Mouse (Mus musculus): ENCODE data around the gene Glt6d1.

Gene Glt6d1

GRCm38 (mm10) chr2:25789092-25789491, 26.6 kb downstream of the Glt6d1 start:
- DNase-seq: no peak

- DNase-seq: no peak
Measured at GRCm38 (mm10) chr2:25785573-25786322, 29.9 kb downstream of the Glt6d1 start.

GRCm38 (mm10) chr2:25781957-25782356, 33.7 kb downstream of the Glt6d1 start, which contains the start of gene Gm13539:
Gm13539 (plus strand) TSS chr2:25782257.
- DNase-seq: no peak

- DNase-seq: no peak
Measured at GRCm38 (mm10) chr2:25780921-25781320, 34.7 kb downstream of the Glt6d1 start.

- no peak for DNase-seq
Measured at GRCm38 (mm10) chr2:25779076-25779475, 36.6 kb downstream of the Glt6d1 start.

- DNase-seq: no peak
Measured at GRCm38 (mm10) chr2:25776717-25777116, 38.9 kb downstream of the Glt6d1 start, which contains the start of gene Lcn11. Lcn11 (plus strand) TSS chr2:25777017.

- no peak for DNase-seq
Measured at GRCm38 (mm10) chr2:25775991-25776390, 39.7 kb downstream of the Glt6d1 start.

GRCm38 (mm10) chr2:25774640-25775039, 41.0 kb downstream of the Glt6d1 start:
- no peak for DNase-seq

- no peak for DNase-seq
Measured at GRCm38 (mm10) chr2:25773507-25773906, 42.1 kb downstream of the Glt6d1 start.

- no peak for DNase-seq
Measured at GRCm38 (mm10) chr2:25767764-25768163, 47.9 kb downstream of the Glt6d1 start.

GRCm38 (mm10) chr2:25765269-25765668, 50.4 kb downstream of the Glt6d1 start, which contains the start of gene Lcn3:
Lcn3 (plus strand) TSS chr2:25765569.
- no peak for DNase-seq

GRCm38 (mm10) chr2:25758064-25758625, 57.5 kb downstream of the Glt6d1 start:
- DNase-seq: no peak

GRCm38 (mm10) chr2:25754201-25754600, 61.4 kb downstream of the Glt6d1 start:
- DNase-seq: no peak

Measured in thymus, postnatal 14 days (tissue).